Mouse (Mus musculus) gastrocnemius, adult 2 months (tissue): ENCODE data around the gene Gm20929. TPM values are rescaled to one million over a fixed set of nuclear protein-coding genes. Genes with fewer than 3 reads are reported as not detected.
"Not testable (repeated sequence)": the region's sequence is repeated elsewhere in the genome, so short reads cannot be mapped to it uniquely, and the experiment has no call there.

ENCODE experiments used
- DNase-seq: peaks from one replicate; pipeline ENCODE4 v3.0.0; 2022
- H3K27ac ChIP-seq: fragments of 200-600 bp; 2 replicates; pipeline ENCODE4 v1.8.1; 2022; ENCODE audit warnings: mild to moderate bottlenecking
- H3K4me3 ChIP-seq: fragments of 200-600 bp; 2 replicates; pipeline ENCODE4 v1.8.1; 2022; ENCODE audit warnings: mild to moderate bottlenecking, moderate library complexity
- intact Hi-C: fragments of 180-260 bp; cut with DNase I; formaldehyde crosslinking; loops from one replicate; pipeline ENCODE4 v1.15.1; 2025
- long read RNA-seq, 2 experiments: library from polyadenylated mRNA; stranded (forward); transcript quantifications; one replicate each; pipeline ENCODE4 v2.0.0; 2021
- total RNA-seq, 2 experiments: library from RNA; stranded (reverse); gene quantifications; 2 replicates each; pipeline ENCODE4 v1.2.3; 2021

The Gm20929 gene
- not detected for total RNA-seq
- long read RNA-seq, experiment 1: 0 reads
- long read RNA-seq, experiment 2: 0 reads

DNA sequence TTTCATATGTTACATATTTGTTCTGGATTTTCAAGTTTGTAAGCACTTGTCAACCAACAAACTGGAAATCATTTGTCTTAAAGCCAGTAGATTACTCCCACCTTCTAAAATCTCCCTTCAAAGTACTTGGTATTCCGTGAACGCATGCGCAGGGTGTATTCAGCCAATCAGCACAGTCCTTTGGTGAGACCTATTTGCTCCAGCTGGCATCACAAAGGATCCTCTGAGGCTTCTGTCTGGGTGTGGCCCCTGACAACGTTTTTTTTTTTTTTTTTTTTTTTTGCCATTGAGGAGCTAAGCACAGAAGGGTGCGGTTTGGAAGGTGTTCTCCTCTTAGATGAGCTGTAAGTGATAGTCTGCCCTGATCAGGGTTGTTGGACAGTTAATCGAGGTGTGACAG is at the start of gene Gm20929:
Gm20929 (plus strand) TSS at position 301 of the 400 bp plus-strand sequence.
- H3K4me3 ChIP-seq, intact Hi-C loops, DNase-seq, H3K27ac ChIP-seq: not testable (repeated sequence)
